In genomic region chr4:64078029-64078619, GRCm38 (mm10) we compare ENCODE assay signal across 13 mouse cellular contexts. TPM values are rescaled to one million over a fixed set of nuclear protein-coding genes. Genes with fewer than 3 reads are reported as not detected.
DNase-seq lines count a peak whose midpoint lies in the region; ATAC-seq and TF ChIP-seq lines count a peak whose summit lies in the region.
"Had no signal": no experiment of that assay in that cellular context is flagged by ENCODE, and none has a peak within 500 bp of the region (broad histone marks: within the 10 kb centered on the region; RNA-seq: fewer than 3 reads in every experiment).

No protein-coding gene starts in this region.

- H3K27me3 ChIP-seq in kidney, embryonic 16.5 days (ENCODE audit: insufficient read depth, low read length): no peaks in the 10 kb centered on the region
- H3K27me3 ChIP-seq in myocyte (ENCODE audit: control insufficient read depth, insufficient read depth, insufficient read length): no peaks in the 10 kb centered on the region
- no peaks in the 10 kb centered on the region for H3K27me3 ChIP-seq in hindbrain, embryonic 13.5 days

- 80% methylated on average over 2 of the region's 2 CpGs for WGBS in kidney, embryonic 16.5 days
- 87% methylated on average over 2 of the region's 2 CpGs for WGBS in hindbrain, embryonic 13.5 days

- no peak overlapping the region for H3ac ChIP-seq in myocyte (ENCODE audit: control insufficient read depth, insufficient read length)

- H3K4me3 ChIP-seq in kidney, embryonic 16.5 days (ENCODE audit: low read length): no peak overlapping the region
- no peak overlapping the region for H3K4me3 ChIP-seq in embryonic fibroblast, embryonic 13.5 days (ENCODE audit: insufficient read depth, low read length)
- no peak overlapping the region for H3K4me3 ChIP-seq in myocyte
- no peak overlapping the region for H3K4me3 ChIP-seq in hindbrain, embryonic 13.5 days

- no peak overlapping the region for H3K4me2 ChIP-seq in kidney, embryonic 16.5 days (replicated peaks; ENCODE audit: low read depth, low read length)
- H3K4me2 ChIP-seq in myocyte (ENCODE audit: low read depth): peak overlapping the region; percentile 72
- H3K4me2 ChIP-seq in hindbrain, embryonic 13.5 days: no peak overlapping the region

- H3K79me2 ChIP-seq in myocyte (ENCODE audit: control insufficient read depth, insufficient read depth): no peaks in the 10 kb centered on the region

- no peaks in the 10 kb centered on the region for H3K4me1 ChIP-seq in kidney, embryonic 16.5 days (ENCODE audit: insufficient read depth, low read length)
- H3K4me1 ChIP-seq in embryonic fibroblast, embryonic 13.5 days (ENCODE audit: control insufficient read depth, insufficient read depth, low read length): peaks cover 14% of the 10 kb centered on the region
- no peaks in the 10 kb centered on the region for H3K4me1 ChIP-seq in hindbrain, embryonic 13.5 days (replicated peaks)

- ATAC-seq in kidney, embryonic 16.5 days (ENCODE audit: low FRiP score, low TSS enrichment): no peak
- ATAC-seq in hindbrain, embryonic 13.5 days (ENCODE audit: low FRiP score): no peak
- ATAC-seq: forebrain, embryonic 16.5 days; hindbrain, embryonic 16.5 days; midbrain, embryonic 16.5 days had no signal

- H3K9ac ChIP-seq in kidney, embryonic 16.5 days (replicated peaks; ENCODE audit: low read length): no peak overlapping the region
- no peak overlapping the region for H3K9ac ChIP-seq in hindbrain, embryonic 13.5 days
- H3K9ac ChIP-seq: liver, embryonic 14.5 days had no signal

- H3K9me3 ChIP-seq in kidney, embryonic 16.5 days (ENCODE audit: low read length): no peaks in the 10 kb centered on the region
- no peaks in the 10 kb centered on the region for H3K9me3 ChIP-seq in hindbrain, embryonic 13.5 days

- no peak for TF ChIP-seq POLR2A in embryonic fibroblast, embryonic 13.5 days (IDR thresholded peaks at IDR 0.05; ENCODE audit: low read depth, low read length)
- no peak for TF ChIP-seq POLR2A in myocyte (IDR thresholded peaks at IDR 0.05; ENCODE audit: insufficient read length, low read depth)

- intact Hi-C loops in heart, postnatal 10 days (cut with DNase I): no loop called here
- intact Hi-C loops in left cerebral cortex, postnatal 25 days (cut with DNase I): no loop called here

- DNase-seq in kidney, postnatal 4 days: peak; percentile 19 to 40
- DNase-seq in heart, postnatal 10 days: peak; percentile 70 to 77
- DNase-seq in left cerebral cortex, postnatal 25 days (ENCODE audit: low spot score in 2 of 2): no peak
- no peak for DNase-seq in spleen, postnatal 36 days (ENCODE audit: low spot score in 2 of 2)

- no peaks in the 10 kb centered on the region for H3K36me3 ChIP-seq in kidney, embryonic 16.5 days (ENCODE audit: insufficient read depth, low read length)
- H3K36me3 ChIP-seq in myocyte (ENCODE audit: control insufficient read depth, insufficient read depth): no peaks in the 10 kb centered on the region
- H3K36me3 ChIP-seq in hindbrain, embryonic 13.5 days: no peaks in the 10 kb centered on the region

- no peak for TF ChIP-seq CTCF in embryonic fibroblast, embryonic 13.5 days (IDR thresholded peaks at IDR 0.05; ENCODE audit: borderline replicate concordance, insufficient read depth, low read length)

- H3K27ac ChIP-seq in kidney, embryonic 16.5 days (ENCODE audit: low read length): no peak overlapping the region
- peak overlapping the region; percentile 92 for H3K27ac ChIP-seq in embryonic fibroblast, embryonic 13.5 days (ENCODE audit: insufficient read depth, low read length)
- H3K27ac ChIP-seq in hindbrain, embryonic 13.5 days: no peak overlapping the region
- H3K27ac ChIP-seq: liver, embryonic 14.5 days had no signal

TF ChIP-seq in myocyte, 11 proteins besides CTCF, POLR2A, EP300 and RAD21:
- TF ChIP-seq REST (IDR thresholded peaks at IDR 0.05; ENCODE audit: insufficient read depth, insufficient read length) (no peak), CEBPB (IDR thresholded peaks at IDR 0.05; ENCODE audit: insufficient read depth, poor library complexity, severe bottlenecking) (0 out of 2 replicates have a peak, but pooled peaks have one; percentile 31), TCF12 (IDR thresholded peaks at IDR 0.05; ENCODE audit: insufficient read depth, poor library complexity, severe bottlenecking) (peak; percentile 71), MAX (IDR thresholded peaks at IDR 0.05; ENCODE audit: low read depth) (no peak), E2F4 (IDR thresholded peaks at IDR 0.05; ENCODE audit: insufficient read depth) (no peak), SRF (IDR thresholded peaks at IDR 0.05; ENCODE audit: control insufficient read depth, insufficient read length, low read depth) (no peak), POLR2AphosphoS2 (IDR thresholded peaks at IDR 0.05; ENCODE audit: insufficient read length, low read depth) (no peak), MYOG (IDR thresholded peaks at IDR 0.05; ENCODE audit: control insufficient read depth in 1 of 3, insufficient read depth in 1 of 3, insufficient read length in 2 of 3, low read depth in 2 of 3) (peak in 1 of 3 experiments; percentile 64), TCF3 (IDR thresholded peaks at IDR 0.05; ENCODE audit: insufficient read length, low read depth) (peak; percentile 44), USF1 (IDR thresholded peaks at IDR 0.05; ENCODE audit: low read depth) (peak; percentile 25), MYOD1 (IDR thresholded peaks at IDR 0.05; ENCODE audit: control insufficient read depth in 1 of 3, insufficient read length in 2 of 3, low read depth in 2 of 3) (peak in 2 of 3 experiments; percentile 83 to 87)
TF ChIP-seq in myocyte: peak in this region for 6.

RNA-seq across cellular contexts. Expression of gene Tnc, which starts 31.3 kb away (rescaled TPM):
- 21.6 and 23.1 TPM in 2 replicates for polyA plus RNA-seq in kidney, embryonic 16.5 days (2015; fragmentation: Nextera tagmentation; extraction: Ambion mirVana)
- 849 and 1,178 TPM in 2 replicates for polyA plus RNA-seq in embryonic fibroblast, embryonic 13.5 days (2011; ENCODE audit: insufficient read length, low read depth, missing spikeins)
- total RNA-seq in heart, postnatal 10 days (2021): 10 to 100 TPM; 11.4 to 13.8 TPM
- polyA plus RNA-seq in myocyte (2012; fragmentation: generic; extraction: Trizol): 183 TPM
- polyA plus RNA-seq in hindbrain, embryonic 13.5 days (2015; fragmentation: Nextera tagmentation; extraction: Ambion mirVana): 24.7 and 29.9 TPM in 2 replicates
- total RNA-seq in left cerebral cortex, postnatal 25 days (2021): 1 to 10 TPM; 2.6 to 3.8 TPM
- total RNA-seq: MEL had no signal

Comparison
In these comparisons a context has a peak if more than half of its experiments do, and no peak if none do; other contexts are left out.
1. DNase-seq: peak in kidney, postnatal 4 days (2 of 2) and heart, postnatal 10 days (2 of 2); none in left cerebral cortex, postnatal 25 days (0 of 2) and spleen, postnatal 36 days (0 of 2).